Mouse (Mus musculus) intestine, embryonic 14.5 days (tissue): Measurements from ENCODE around the gene Foxc1. TPM values are rescaled to one million over a fixed set of nuclear protein-coding genes. Genes with fewer than 3 reads are reported as not detected.

Experiments used
- ATAC-seq: fragments of 200-750 bp; cut with Nextera tagmentation; replicated peaks from 2 replicates; pipeline ENCODE4 v1.8.0; 2017; ENCODE audit warnings: low read depth, moderate number of reproducible peaks, moderate TSS enrichment, moderate library complexity; ENCODE audit not compliant: low FRiP score, low TSS enrichment
- DNase-seq: peaks from one replicate; pipeline ENCODE4 v3.0.0-alpha.2; 2018; ENCODE audit warnings: low spot score
- H3K27ac ChIP-seq: fragments of 300-500 bp; sonication (generic); 2 replicates; pipeline ENCODE4 v1.5.1; 2014; ENCODE audit warnings: low read depth, mild to moderate bottlenecking, control low read depth
- H3K27me3 ChIP-seq: fragments of 300-500 bp; sonication (generic); replicated peaks from 2 replicates; pipeline ENCODE4 v1.6.1; 2014; ENCODE audit warnings: low read length, control low read depth; ENCODE audit not compliant: control insufficient read depth, insufficient read depth
- H3K36me3 ChIP-seq: fragments of 300-500 bp; sonication (generic); 2 replicates; pipeline ENCODE4 v1.6.1; 2014; ENCODE audit warnings: low read length, control low read depth; ENCODE audit not compliant: control insufficient read depth, insufficient read depth
- H3K4me1 ChIP-seq: fragments of 300-500 bp; sonication (generic); replicated peaks from 2 replicates; pipeline ENCODE4 v1.6.1; 2014; ENCODE audit warnings: low read length, control low read depth, mixed read lengths; ENCODE audit not compliant: control insufficient read depth, insufficient read depth
- H3K4me2 ChIP-seq: fragments of 300-500 bp; sonication (generic); 2 replicates; pipeline ENCODE4 v1.6.1; 2014; ENCODE audit warnings: low read length
- H3K4me3 ChIP-seq: fragments of 300-500 bp; sonication (generic); 2 replicates; pipeline ENCODE4 v1.5.1; 2014; ENCODE audit warnings: low read depth, low read length, control low read depth, mixed read lengths
- H3K9ac ChIP-seq: fragments of 300-500 bp; sonication (generic); 2 replicates; pipeline ENCODE4 v1.6.1; 2014; ENCODE audit warnings: mild to moderate bottlenecking, low read length
- H3K9me3 ChIP-seq: fragments of 300-500 bp; sonication (generic); 2 replicates; pipeline ENCODE4 v1.6.1; 2016; ENCODE audit warnings: low read length, control low read depth; ENCODE audit not compliant: control insufficient read depth
- WGBS: fragments of 180-500 bp; shearing (Covaris S2); extraction: QIAGEN DNeasy Blood & Tissue Kit; methylation state at CpG from one replicate; pipeline ENCODE4 v1.1.7; 2014; 5-methylcytosine and 5-hydroxymethylcytosine counted together
- polyA plus RNA-seq: library from polyadenylated mRNA; unstranded; fragments of >200 nt; fragmentation: Nextera tagmentation; extraction: Ambion mirVana; gene quantifications from 2 replicates; pipeline ENCODE4 v1.2.1, GENCODE M21; 2014

Foxc1 gene
- polyA plus RNA-seq, 1 experiment from 2014 or later = 0.18 TPM

GRCm38 (mm10) chr13:31835802-31836201, 29.4 kb downstream of the Foxc1 start:
- no peaks in the 10 kb centered on the region for H3K9me3 ChIP-seq
- no peak overlapping the region for H3K4me3 ChIP-seq
- H3K4me2 ChIP-seq = no peak overlapping the region
- DNase-seq (no peak), ATAC-seq (no peak)
- H3K27me3 ChIP-seq = no peaks in the 10 kb centered on the region
- no peak overlapping the region for H3K27ac ChIP-seq
- 69% methylated on average over 4 of the region's 4 CpGs for WGBS
- no peak overlapping the region for H3K9ac ChIP-seq
- no peaks in the 10 kb centered on the region for H3K36me3 ChIP-seq
- no peaks in the 10 kb centered on the region for H3K4me1 ChIP-seq

DNA sequence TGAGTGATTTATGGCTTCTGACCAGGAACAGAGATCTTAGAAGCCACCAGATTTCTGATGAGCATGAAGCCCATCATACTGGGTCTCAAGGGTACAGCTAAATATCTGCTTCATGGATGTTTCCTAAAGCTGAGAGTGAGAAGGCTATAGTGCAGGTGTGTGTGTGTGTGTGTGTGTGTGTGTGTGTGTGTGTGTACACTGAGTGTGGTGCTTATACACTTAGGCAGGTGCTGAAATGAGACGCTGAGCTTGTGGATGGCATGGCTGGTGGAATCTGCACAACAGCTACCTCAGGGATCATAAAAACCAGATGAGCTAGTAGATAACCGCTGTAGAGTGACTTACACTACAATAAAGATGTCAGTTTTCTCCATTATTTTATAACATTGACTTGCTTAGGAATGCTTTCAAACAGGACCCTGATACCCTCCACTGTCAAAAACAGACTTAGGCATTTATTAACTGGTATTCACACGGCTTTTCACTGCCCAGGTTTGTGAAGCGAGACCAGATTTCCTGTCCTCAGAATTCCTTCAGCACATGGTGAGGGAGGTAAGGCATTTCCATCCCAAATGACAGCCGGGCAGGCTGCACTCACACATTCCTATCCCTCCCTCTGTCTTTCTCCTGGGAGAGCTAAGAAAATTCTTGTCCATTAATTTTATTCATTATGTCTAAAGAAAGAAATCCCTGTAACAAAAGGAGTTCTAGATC, 43.0 kb downstream of the Foxc1 start:
- no peak overlapping the region for H3K9ac ChIP-seq
- H3K4me3 ChIP-seq = no peak overlapping the region
- H3K4me1 ChIP-seq = no peaks in the 10 kb centered on the region
- no peaks in the 10 kb centered on the region for H3K9me3 ChIP-seq
- no peaks in the 10 kb centered on the region for H3K36me3 ChIP-seq
- H3K27ac ChIP-seq = no peak overlapping the region
- H3K27me3 ChIP-seq = 0 out of 2 replicates have a peak, but pooled peaks cover 2% of the 10 kb centered on the region
- ATAC-seq (no peak), DNase-seq (no peak)
- H3K4me2 ChIP-seq = no peak overlapping the region
- 18% methylated on average over 5 of the region's 5 CpGs for WGBS

- H3K4me3 ChIP-seq = no peak overlapping the region
- 0 out of 2 replicates have a peak, but pooled peaks cover 2% of the 10 kb centered on the region for H3K27me3 ChIP-seq
- H3K4me1 ChIP-seq = no peaks in the 10 kb centered on the region
- no peak for ATAC-seq
- H3K9me3 ChIP-seq = no peaks in the 10 kb centered on the region
- H3K9ac ChIP-seq = no peak overlapping the region
- no peaks in the 10 kb centered on the region for H3K36me3 ChIP-seq
- WGBS = 64% methylated on average over 2 of the region's 2 CpGs
- H3K4me2 ChIP-seq = no peak overlapping the region
- no peak overlapping the region for H3K27ac ChIP-seq
- DNase-seq = no peak
Measured at GRCm38 (mm10) chr13:31853564-31853963, 47.1 kb downstream of the Foxc1 start.

- no peak overlapping the region for H3K27ac ChIP-seq
- 73% methylated on average over 4 of the region's 4 CpGs for WGBS
Measured at GRCm38 (mm10) chr13:31854000-31854399, 47.6 kb downstream of the Foxc1 start.

GRCm38 (mm10) chr13:31860200-31860599, 53.8 kb downstream of the Foxc1 start:
- 75% methylated on average over 5 of the region's 5 CpGs for WGBS

More at GRCm38 (mm10) chr13:31854000-31854399, 47.6 kb downstream of the Foxc1 start:
- Histone ChIP-seq H3K36me3 (no peaks in the 10 kb centered on the region), H3K27me3 (0 out of 2 replicates have a peak, but pooled peaks cover 2% of the 10 kb centered on the region), H3K4me1 (no peaks in the 10 kb centered on the region), H3K9me3 (no peaks in the 10 kb centered on the region), H3K9ac (no peak overlapping the region), H3K4me3 (no peak overlapping the region), H3K4me2 (no peak overlapping the region)
- DNase-seq (no peak), ATAC-seq (no peak)

More at GRCm38 (mm10) chr13:31860200-31860599, 53.8 kb downstream of the Foxc1 start:
- Histone ChIP-seq H3K27me3 (no peaks in the 10 kb centered on the region), H3K4me2 (no peak overlapping the region), H3K9ac (no peak overlapping the region), H3K4me3 (no peak overlapping the region), H3K4me1 (no peaks in the 10 kb centered on the region; the same call in 1 of the 2 replicates), H3K9me3 (no peaks in the 10 kb centered on the region), H3K27ac (no peak overlapping the region), H3K36me3 (no peaks in the 10 kb centered on the region)
- ATAC-seq = no peak
- no peak for DNase-seq

Other genes starting within 250 kb of the Foxc1 start
- gene A530084C06Rik, start 247.3 kb upstream of the Foxc1 start, polyA plus RNA-seq = not detected in 2 replicates
- 27.8 and 28.3 TPM in 2 replicates for gene Foxf2, start 180.8 kb upstream of the Foxc1 start, polyA plus RNA-seq